8 mouse cellular contexts compared by ENCODE assay signal in genomic region chr9:65140491-65140890, GRCm38 (mm10). TPM values are rescaled to one million over a fixed set of nuclear protein-coding genes. Genes with fewer than 3 reads are reported as not detected.
DNase-seq lines count a peak whose midpoint lies in the region; ATAC-seq and TF ChIP-seq lines count a peak whose summit lies in the region.

No protein-coding gene starts in this region.

- peaks cover 3% of the 10 kb centered on the region for H3K36me3 ChIP-seq in heart, embryonic 13.5 days
- peaks cover 21% of the 10 kb centered on the region; the same call in 1 of the 2 replicates for H3K36me3 ChIP-seq in hindbrain, embryonic 14.5 days (replicated peaks; ENCODE audit: control insufficient read depth, insufficient read depth)
- peaks cover 19% of the 10 kb centered on the region for H3K36me3 ChIP-seq in midbrain, embryonic 14.5 days (ENCODE audit: control insufficient read depth, insufficient read depth, low read length)

- H3K27ac ChIP-seq in heart, embryonic 13.5 days (replicated peaks): 0 out of 2 replicates have a peak overlapping the region, but pooled peaks have one; percentile 64
- H3K27ac ChIP-seq in bone marrow macrophage, adult 2 months (ENCODE audit: insufficient read depth, low read depth, low read length): no peak overlapping the region
- H3K27ac ChIP-seq in hindbrain, embryonic 14.5 days: peak overlapping the region; percentile 97
- H3K27ac ChIP-seq in midbrain, embryonic 14.5 days (replicated peaks; ENCODE audit: low read depth, low read length): peak overlapping the region; percentile 96

- no peak for TF ChIP-seq CTCF in bone marrow macrophage, adult 2 months (IDR thresholded peaks at IDR 0.05; ENCODE audit: low read depth, low read length)

- TF ChIP-seq POLR2A in bone marrow macrophage, adult 2 months (IDR thresholded peaks at IDR 0.05; ENCODE audit: borderline replicate concordance, low read depth, low read length): no peak

- peaks cover 15% of the 10 kb centered on the region for H3K4me1 ChIP-seq in heart, embryonic 13.5 days
- H3K4me1 ChIP-seq in bone marrow macrophage, adult 2 months (ENCODE audit: control insufficient read depth, insufficient read depth, low read length): no peaks in the 10 kb centered on the region
- H3K4me1 ChIP-seq in hindbrain, embryonic 14.5 days (replicated peaks; ENCODE audit: control insufficient read depth, insufficient read depth, low read length): peaks cover 33% of the 10 kb centered on the region
- H3K4me1 ChIP-seq in midbrain, embryonic 14.5 days (ENCODE audit: control insufficient read depth, insufficient read depth, low read length): peaks cover 22% of the 10 kb centered on the region

- peak overlapping the region; percentile 97 for H3K4me2 ChIP-seq in heart, embryonic 13.5 days
- H3K4me2 ChIP-seq in hindbrain, embryonic 14.5 days (replicated peaks): peak overlapping the region; percentile 63
- H3K4me2 ChIP-seq in midbrain, embryonic 14.5 days (ENCODE audit: low read length): peak overlapping the region; percentile 87

- H3K4me3 ChIP-seq in heart, embryonic 13.5 days: peak overlapping the region; percentile 73
- peak overlapping the region; percentile 40; the same call in 1 of the 2 replicates for H3K4me3 ChIP-seq in bone marrow macrophage, adult 2 months (ENCODE audit: insufficient read depth, low read length)
- peak overlapping the region; percentile 95 for H3K4me3 ChIP-seq in hindbrain, embryonic 14.5 days (replicated peaks; ENCODE audit: low read length)
- H3K4me3 ChIP-seq in midbrain, embryonic 14.5 days (replicated peaks; ENCODE audit: low read depth, low read length): peak overlapping the region; percentile 90

- ATAC-seq in heart, embryonic 13.5 days (ENCODE audit: extremely low read depth, insufficient number of reproducible peaks, low FRiP score, low TSS enrichment): no peak
- ATAC-seq in hindbrain, embryonic 14.5 days (ENCODE audit: low FRiP score): no peak
- ATAC-seq in midbrain, embryonic 14.5 days (ENCODE audit: low FRiP score, low TSS enrichment): no peak

- H3K9ac ChIP-seq in heart, embryonic 13.5 days: peak overlapping the region; percentile 85
- H3K9ac ChIP-seq in hindbrain, embryonic 14.5 days: peak overlapping the region; percentile 96
- H3K9ac ChIP-seq in midbrain, embryonic 14.5 days (replicated peaks; ENCODE audit: low read length): peak overlapping the region; percentile 95

- H3K27me3 ChIP-seq in heart, embryonic 13.5 days (replicated peaks): peaks cover 59% of the 10 kb centered on the region
- H3K27me3 ChIP-seq in hindbrain, embryonic 14.5 days (ENCODE audit: control insufficient read depth, insufficient read depth, low read length): no peaks in the 10 kb centered on the region; the same call in 1 of the 2 replicates
- H3K27me3 ChIP-seq in midbrain, embryonic 14.5 days (ENCODE audit: control insufficient read depth, insufficient read depth, low read length): no peaks in the 10 kb centered on the region; the same call in 1 of the 2 replicates

- no peaks in the 10 kb centered on the region for H3K9me3 ChIP-seq in heart, embryonic 13.5 days
- H3K9me3 ChIP-seq in hindbrain, embryonic 14.5 days (ENCODE audit: control insufficient read depth, low read length): no peaks in the 10 kb centered on the region
- H3K9me3 ChIP-seq in midbrain, embryonic 14.5 days (ENCODE audit: control insufficient read depth, low read length): no peaks in the 10 kb centered on the region

- 3% methylated on average over 8 of the region's 8 CpGs for WGBS in heart, embryonic 13.5 days
- 5% methylated on average over 8 of the region's 8 CpGs for WGBS in hindbrain, embryonic 14.5 days
- under 1% methylated on average over 8 of the region's 8 CpGs for WGBS in midbrain, embryonic 14.5 days

- DNase-seq in heart, adult 18-20 months: no peak
- no peak for DNase-seq in hindbrain, embryonic 14.5 days (ENCODE audit: low spot score)
- no peak for DNase-seq in midbrain, embryonic 14.5 days
- no peak for DNase-seq in cerebellum, adult 9-11 months
- DNase-seq in gastrocnemius, adult 18-20 months (ENCODE audit: low spot score): no peak
- no peak for DNase-seq in adrenal gland, postnatal 25 days

RNA-seq across cellular contexts. Expression of gene Igdcc3, which starts 0.5 kb away (rescaled TPM):
- polyA plus RNA-seq in heart, embryonic 13.5 days (2015; fragmentation: Nextera tagmentation; extraction: Ambion mirVana): 0.88 and 0.98 TPM in 2 replicates
- under 1 TPM; 0.15 to 0.18 TPM for total RNA-seq in heart, adult 18-20 months (2021)
- polyA plus RNA-seq in bone marrow macrophage, adult 2 months (2012; ENCODE audit: insufficient read depth, insufficient read length, missing spikeins): not detected in 2 replicates
- 10.5 and 10.6 TPM in 2 replicates for polyA plus RNA-seq in hindbrain, embryonic 14.5 days (2014; fragmentation: Nextera tagmentation; extraction: Ambion mirVana)
- 10.7 and 14.1 TPM in 2 replicates for polyA plus RNA-seq in midbrain, embryonic 14.5 days (2014; fragmentation: Nextera tagmentation; extraction: Ambion mirVana)
- total RNA-seq in gastrocnemius, adult 18-20 months (2021): under 1 TPM; 0.21 to 0.32 TPM
- total RNA-seq in adrenal gland, postnatal 25 days (2021): 1.2 and 1.3 TPM in 2 replicates

RNA-seq across cellular contexts. Expression of gene Igdcc4, which starts 39.2 kb away (rescaled TPM):
- 10.4 and 11.0 TPM in 2 replicates for polyA plus RNA-seq in heart, embryonic 13.5 days (2015; fragmentation: Nextera tagmentation; extraction: Ambion mirVana)
- total RNA-seq in heart, adult 18-20 months (2021): 10 to 100 TPM; 12.3 to 13.8 TPM
- polyA plus RNA-seq in bone marrow macrophage, adult 2 months (2012; ENCODE audit: insufficient read depth, insufficient read length, missing spikeins): 0.15 TPM in 1 of 2 replicates, not detected in the other
- 18.9 and 19.4 TPM in 2 replicates for polyA plus RNA-seq in hindbrain, embryonic 14.5 days (2014; fragmentation: Nextera tagmentation; extraction: Ambion mirVana)
- polyA plus RNA-seq in midbrain, embryonic 14.5 days (2014; fragmentation: Nextera tagmentation; extraction: Ambion mirVana): 14.9 and 17.3 TPM in 2 replicates
- 10 to 100 TPM; 28.7 to 29.4 TPM for total RNA-seq in gastrocnemius, adult 18-20 months (2021)
- 31.7 and 42.0 TPM in 2 replicates for total RNA-seq in adrenal gland, postnatal 25 days (2021)

RNA-seq across cellular contexts. Expression of gene Parp16, which starts 54.7 kb away (rescaled TPM):
- polyA plus RNA-seq in heart, embryonic 13.5 days (2015; fragmentation: Nextera tagmentation; extraction: Ambion mirVana): 4.5 and 5.1 TPM in 2 replicates
- 1 to 10 TPM; 2.3 to 2.9 TPM for total RNA-seq in heart, adult 18-20 months (2021)
- 2.9 TPM in 2 replicates for polyA plus RNA-seq in bone marrow macrophage, adult 2 months (2012; ENCODE audit: insufficient read depth, insufficient read length, missing spikeins)
- 6.3 and 7.9 TPM in 2 replicates for polyA plus RNA-seq in hindbrain, embryonic 14.5 days (2014; fragmentation: Nextera tagmentation; extraction: Ambion mirVana)
- polyA plus RNA-seq in midbrain, embryonic 14.5 days (2014; fragmentation: Nextera tagmentation; extraction: Ambion mirVana): 5.2 and 6.5 TPM in 2 replicates
- 1 to 10 TPM; 3.6 to 3.7 TPM for total RNA-seq in gastrocnemius, adult 18-20 months (2021)
- 26.8 and 26.9 TPM in 2 replicates for total RNA-seq in adrenal gland, postnatal 25 days (2021)

Comparison
In these comparisons a context has a peak if more than half of its experiments do, and no peak if none do; other contexts are left out.
1. H3K4me3 ChIP-seq: peak in every context shown above with its lines; median percentile 95 in hindbrain, embryonic 14.5 days; 90 in midbrain, embryonic 14.5 days; 73 in heart, embryonic 13.5 days; 40 in bone marrow macrophage, adult 2 months.